Mouse (Mus musculus) MEL (cell line): ENCODE results near the gene Gtpbp1. TPM values are rescaled to one million over a fixed set of nuclear protein-coding genes. Genes with fewer than 3 reads are reported as not detected.

Source experiments
- DNase-seq: peaks from one replicate; pipeline ENCODE4 v3.0.0; 2011; ENCODE audit warnings: low read depth, low spot score
- H3K27ac ChIP-seq: 2 replicates; pipeline ENCODE4 v1.5.1; 2012; ENCODE audit warnings: low read depth, mild to moderate bottlenecking, control low read depth, low read length, moderate library complexity; ENCODE audit not compliant: control insufficient read depth
- H3K27me3 ChIP-seq, 2 experiments: fragments of 150-350 bp in 1 of 2; sonication (generic) in 1 of 2; 2 replicates each; pipeline ENCODE4 v1.6.1; 2012; ENCODE audit warnings: low read length in 2 of 2, mild to moderate bottlenecking in 2 of 2, improper control_type of control experiment in 1 of 2, moderate library complexity in 1 of 2; ENCODE audit not compliant: insufficient read depth in 2 of 2, control insufficient read depth in 1 of 2
- H3K36me3 ChIP-seq, 2 experiments: 2 replicates each; pipeline ENCODE4 v1.6.1; 2012 to 2014; ENCODE audit warnings: low read length in 2 of 2, improper control_type of control experiment in 1 of 2, inconsistent platforms in 1 of 2, mild to moderate bottlenecking in 1 of 2; ENCODE audit not compliant: insufficient read depth in 2 of 2, control insufficient read depth in 1 of 2
- H3K4me1 ChIP-seq, 2 experiments: fragments of 150-350 bp in 1 of 2; sonication (generic) in 1 of 2; 2 replicates each; pipeline ENCODE4 v1.6.1; 2012; ENCODE audit warnings: low read length in 2 of 2, improper control_type of control experiment in 1 of 2, mild to moderate bottlenecking in 1 of 2; ENCODE audit not compliant: insufficient read depth in 2 of 2, control insufficient read depth in 1 of 2
- H3K4me3 ChIP-seq, 2 experiments: fragments of 150-350 bp in 1 of 2; sonication (generic) in 1 of 2; 2 replicates each; pipeline ENCODE4 v1.5.1; 2012; ENCODE audit warnings: low read depth in 2 of 2, low read length in 2 of 2, mild to moderate bottlenecking in 2 of 2, moderate library complexity in 2 of 2, control low read depth in 1 of 2, improper control_type of control experiment in 1 of 2; ENCODE audit not compliant: control insufficient read depth in 1 of 2, insufficient read depth in 1 of 2
- H3K79me2 ChIP-seq: 2 replicates; pipeline ENCODE4 v1.6.1; 2012; ENCODE audit warnings: mild to moderate bottlenecking, low read length, moderate library complexity; ENCODE audit not compliant: control insufficient read depth, poor library complexity, insufficient read depth
- H3K9ac ChIP-seq: 2 replicates; pipeline ENCODE4 v1.6.1; 2012; ENCODE audit warnings: low read depth, mild to moderate bottlenecking, control low read depth, low read length, moderate library complexity; ENCODE audit not compliant: control insufficient read depth, poor library complexity, severe bottlenecking
- H3K9me3 ChIP-seq: fragments of 150-350 bp; sonication (generic); replicated peaks from 2 replicates; pipeline ENCODE4 v1.6.1; 2012; ENCODE audit warnings: mild to moderate bottlenecking, low read length, improper control_type of control experiment, moderate library complexity; ENCODE audit not compliant: insufficient read depth
- BHLHE40 ChIP-seq: IDR thresholded peaks from 2 replicates; pipeline ENCODE4 v1.6.1; 2012; ENCODE audit warnings: low read depth, mild to moderate bottlenecking, inconsistent platforms, low read length, improper control_type of control experiment, borderline replicate concordance
- CHD2 ChIP-seq: IDR thresholded peaks from 2 replicates; pipeline ENCODE4 v1.6.1; 2011; ENCODE audit warnings: low read length, improper control_type of control experiment
- CTCF ChIP-seq, 3 experiments: IDR thresholded peaks in 2 of 3; conservative IDR thresholded peaks in 1 of 3; 2 replicates each; pipeline ENCODE4 v1.5.1; 2011 to 2012; ENCODE audit warnings: low read length in 3 of 3, low read depth in 2 of 3, mild to moderate bottlenecking in 2 of 3, improper control_type of control experiment in 1 of 3, inconsistent platforms in 1 of 3, mixed read lengths in 1 of 3, moderate library complexity in 1 of 3; ENCODE audit not compliant: control insufficient read depth in 1 of 3, insufficient read depth in 1 of 3, poor library complexity in 1 of 3, severe bottlenecking in 1 of 3
- ETS1 ChIP-seq: IDR thresholded peaks from 2 replicates; pipeline ENCODE4 v1.6.1; 2012; ENCODE audit warnings: low read depth, mild to moderate bottlenecking, inconsistent platforms, low read length, improper control_type of control experiment, moderate library complexity
- GABPA ChIP-seq: IDR thresholded peaks from 2 replicates; pipeline ENCODE4 v1.6.1; 2012; ENCODE audit warnings: low read depth, mild to moderate bottlenecking, inconsistent platforms, low read length, improper control_type of control experiment, moderate library complexity
- GATA1 ChIP-seq: IDR thresholded peaks from 2 replicates; pipeline ENCODE4 v1.6.1; 2011; ENCODE audit warnings: low read depth, low read length, improper control_type of control experiment
- HCFC1 ChIP-seq: IDR thresholded peaks from 2 replicates; pipeline ENCODE4 v1.6.1; 2012; ENCODE audit warnings: low read depth, mild to moderate bottlenecking, inconsistent platforms, low read length, improper control_type of control experiment, moderate library complexity
- JUND ChIP-seq: IDR thresholded peaks from 2 replicates; pipeline ENCODE4 v1.6.1; 2011; ENCODE audit warnings: low read depth, mild to moderate bottlenecking, improper control_type of control experiment, low read length
- MAFK ChIP-seq: IDR thresholded peaks from 2 replicates; pipeline ENCODE4 v1.6.1; 2011; ENCODE audit warnings: low read depth, mild to moderate bottlenecking, low read length, improper control_type of control experiment, borderline replicate concordance
- MAX ChIP-seq: IDR thresholded peaks from 2 replicates; pipeline ENCODE4 v1.6.1; 2011; ENCODE audit warnings: low read length, improper control_type of control experiment
- MYC ChIP-seq: IDR thresholded peaks from 2 replicates; pipeline ENCODE4 v1.6.1; 2011; ENCODE audit warnings: low read depth, mild to moderate bottlenecking, low read length, improper control_type of control experiment, moderate library complexity
- NELFE ChIP-seq: IDR thresholded peaks from 2 replicates; pipeline ENCODE4 v1.6.1; 2011; ENCODE audit warnings: low read depth, low read length, improper control_type of control experiment
- POLR2AphosphoS2 ChIP-seq: IDR thresholded peaks from 2 replicates; pipeline ENCODE4 v1.6.1; 2011; ENCODE audit warnings: low read length, improper control_type of control experiment
- POLR2AphosphoS5 ChIP-seq: IDR thresholded peaks from 2 replicates; pipeline ENCODE4 v1.6.1; 2012; ENCODE audit warnings: low read depth, borderline replicate concordance, mild to moderate bottlenecking, inconsistent platforms, low read length, moderate library complexity, mixed read lengths
- SIN3A ChIP-seq: IDR thresholded peaks from 2 replicates; pipeline ENCODE4 v1.6.1; 2012; ENCODE audit warnings: low read length, improper control_type of control experiment, inconsistent platforms
- SMC3 ChIP-seq: IDR thresholded peaks from 2 replicates; pipeline ENCODE4 v1.6.1; 2011; ENCODE audit warnings: low read depth, low read length, improper control_type of control experiment
- USF2 ChIP-seq, 2 experiments: IDR thresholded peaks; 2 replicates each; pipeline ENCODE4 v1.6.1; 2011 to 2012; ENCODE audit warnings: improper control_type of control experiment in 2 of 2, low read length in 2 of 2, borderline replicate concordance in 1 of 2, inconsistent platforms in 1 of 2, low read depth in 1 of 2, mild to moderate bottlenecking in 1 of 2; ENCODE audit not compliant: insufficient read depth in 1 of 2
- ZMIZ1 ChIP-seq: IDR thresholded peaks from 2 replicates; pipeline ENCODE4 v1.6.1; 2012; ENCODE audit warnings: low read depth, mild to moderate bottlenecking, inconsistent platforms, low read length, improper control_type of control experiment, moderate library complexity
- ZNF384 ChIP-seq: IDR thresholded peaks from 2 replicates; pipeline ENCODE4 v1.6.1; 2012; ENCODE audit warnings: low read depth, mild to moderate bottlenecking, inconsistent platforms, low read length, improper control_type of control experiment
- polyA plus RNA-seq, 2 experiments: library from polyadenylated mRNA; stranded (reverse) in 1 of 2; unstranded in 1 of 2; fragments of >175 nt in 1 of 2; fragments of >200 nt in 1 of 2; gene quantifications; 2 replicates each; pipeline versions ENCODE4 v1.2.1 to v1.2.4; 2012; ENCODE audit warnings: low replicate concordance in 2 of 2, low read depth in 1 of 2; ENCODE audit not compliant: insufficient read length in 2 of 2, insufficient read depth in 1 of 2, missing spikeins in 1 of 2
- total RNA-seq: library from RNA; depleted of rRNA; stranded (reverse); fragments of 300-350 nt; gene quantifications from 2 replicates; pipeline ENCODE4 v1.2.3, GENCODE M21; 2012

Gene Gtpbp1
- total and polyA plus RNA-seq, 3 experiments: 50.3 to 92.2 TPM; not detected in 1

GRCm38 (mm10) chr15:79725190-79725789 is 34.6 kb downstream of the Gtpbp1 start:
- no peak overlapping the region for H3K27ac ChIP-seq
- no peaks in the 10 kb centered on the region for H3K79me2 ChIP-seq
- no peak for DNase-seq
- H3K4me3 ChIP-seq: no peak overlapping the region
- no peak overlapping the region for H3K9ac ChIP-seq
- H3K36me3 ChIP-seq: no peaks in the 10 kb centered on the region; a peak in 1 of 4 replicates
- TF ChIP-seq NELFE (no peak), MAFK (no peak), USF2 (IDR thresholded peaks at IDR 0.05; ENCODE audit: borderline replicate concordance in 1 of 2, insufficient read depth in 1 of 2, low read depth in 1 of 2, low read length in 2 of 2) (no peak), POLR2AphosphoS5 (no peak), ETS1 (no peak), SMC3 (no peak), POLR2AphosphoS2 (no peak), GABPA (no peak), CTCF (IDR thresholded peaks at IDR 0.05 in 2 of 3, conservative IDR thresholded peaks at IDR 0.05 in 1 of 3; ENCODE audit: control insufficient read depth in 1 of 3, insufficient read depth in 1 of 3, low read depth in 2 of 3, low read length in 3 of 3, poor library complexity in 1 of 3, severe bottlenecking in 1 of 3) (no peak), BHLHE40 (no peak), JUND (no peak)
- H3K9me3 ChIP-seq: no peaks in the 10 kb centered on the region
- no peaks in the 10 kb centered on the region for H3K4me1 ChIP-seq
- H3K27me3 ChIP-seq: no peaks in the 10 kb centered on the region

DNA sequence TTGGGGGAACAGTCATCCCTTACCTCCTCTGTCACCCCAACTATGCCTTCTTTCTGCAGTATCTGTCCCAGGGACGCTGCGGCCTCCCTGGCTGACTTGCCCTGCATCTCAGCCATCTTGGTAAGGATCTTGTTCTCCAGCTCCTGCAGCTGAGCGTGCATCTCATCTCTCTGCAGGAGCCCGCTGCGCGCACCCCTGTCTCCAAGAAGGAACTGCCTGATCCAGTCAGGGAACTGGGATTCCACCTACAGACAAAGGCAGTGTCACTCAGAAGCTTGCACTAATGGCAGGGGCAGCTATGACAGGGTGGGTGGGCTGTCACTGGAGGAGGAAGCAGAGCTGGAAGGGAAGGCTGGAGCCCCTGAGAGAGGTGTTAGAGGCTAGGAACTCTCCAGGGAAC is 37.2 kb downstream of the Gtpbp1 start:
- H3K27ac ChIP-seq: no peak overlapping the region
- H3K9ac ChIP-seq: no peak overlapping the region
- H3K4me1 ChIP-seq: no peaks in the 10 kb centered on the region
- DNase-seq: no peak
- no peaks in the 10 kb centered on the region; a peak in 1 of 4 replicates for H3K36me3 ChIP-seq
- TF ChIP-seq MAX (no peak), HCFC1 (no peak), GABPA (no peak), SIN3A (no peak), MYC (no peak), ZNF384 (no peak), ZMIZ1 (no peak), NELFE (no peak), SMC3 (no peak), GATA1 (no peak), CHD2 (no peak)
- H3K27me3 ChIP-seq: no peaks in the 10 kb centered on the region
- H3K9me3 ChIP-seq: no peaks in the 10 kb centered on the region
- H3K79me2 ChIP-seq: no peaks in the 10 kb centered on the region
- H3K4me3 ChIP-seq: no peak overlapping the region
